Mouse (Mus musculus): ENCODE data around the gene Kirrel3.

Kirrel3 gene

GRCm38 (mm10) chr9:34507164-34507563 lies 21.5 kb downstream of the Kirrel3 start:
- DNase-seq (ENCODE audit: low spot score in 2 of 2): no peak

GRCm38 (mm10) chr9:34518861-34519260 lies 33.2 kb downstream of the Kirrel3 start:
- DNase-seq (ENCODE audit: low spot score in 2 of 2): no peak

GRCm38 (mm10) chr9:34520234-34520950 lies 34.7 kb downstream of the Kirrel3 start:
- DNase-seq (ENCODE audit: low spot score in 2 of 2): no peak

- DNase-seq (ENCODE audit: low spot score in 2 of 2): no peak
These were observed 40.0 kb downstream of the Kirrel3 start for GRCm38 (mm10) chr9:34525695-34526094.

- no peak for DNase-seq (ENCODE audit: low spot score in 2 of 2)
These were observed 53.1 kb downstream of the Kirrel3 start for GRCm38 (mm10) chr9:34538591-34539335.

GRCm38 (mm10) chr9:34541908-34542307 lies 56.2 kb downstream of the Kirrel3 start:
- no peak for DNase-seq (ENCODE audit: low spot score in 2 of 2)

- no peak for DNase-seq (ENCODE audit: low spot score in 2 of 2)
These were observed 70.0 kb downstream of the Kirrel3 start for GRCm38 (mm10) chr9:34555699-34556098.

GRCm38 (mm10) chr9:34557846-34558245 lies 72.2 kb downstream of the Kirrel3 start:
- DNase-seq (ENCODE audit: low spot score in 2 of 2): no peak

GRCm38 (mm10) chr9:34558291-34558899 lies 72.7 kb downstream of the Kirrel3 start:
- no peak for DNase-seq (ENCODE audit: low spot score in 2 of 2)

- no peak for DNase-seq (ENCODE audit: low spot score in 2 of 2)
These were observed 73.4 kb downstream of the Kirrel3 start for GRCm38 (mm10) chr9:34559102-34559501.

- DNase-seq (ENCODE audit: low spot score in 2 of 2): no peak
These were observed 75.6 kb downstream of the Kirrel3 start for GRCm38 (mm10) chr9:34561281-34561680.

GRCm38 (mm10) chr9:34562437-34563000 lies 76.8 kb downstream of the Kirrel3 start:
- DNase-seq (ENCODE audit: low spot score in 2 of 2): no peak

- DNase-seq (ENCODE audit: low spot score in 2 of 2): no peak
These were observed 88.2 kb downstream of the Kirrel3 start for GRCm38 (mm10) chr9:34573906-34574305.

- DNase-seq (ENCODE audit: low spot score in 2 of 2): no peak
These were observed 88.9 kb downstream of the Kirrel3 start for GRCm38 (mm10) chr9:34574611-34575010.

GRCm38 (mm10) chr9:34579174-34579573 lies 93.5 kb downstream of the Kirrel3 start:
- DNase-seq (ENCODE audit: low spot score in 2 of 2): no peak

- DNase-seq (ENCODE audit: low spot score in 2 of 2): no peak
These were observed 94.4 kb downstream of the Kirrel3 start for GRCm38 (mm10) chr9:34580059-34580458.

- DNase-seq (ENCODE audit: low spot score in 2 of 2): no peak
These were observed 96.8 kb downstream of the Kirrel3 start for GRCm38 (mm10) chr9:34582496-34582895.

- no peak for DNase-seq (ENCODE audit: low spot score in 2 of 2)
These were observed 99.8 kb downstream of the Kirrel3 start for GRCm38 (mm10) chr9:34585487-34585886.

GRCm38 (mm10) chr9:34586080-34586479 lies 100.4 kb downstream of the Kirrel3 start:
- DNase-seq (ENCODE audit: low spot score in 2 of 2): no peak

GRCm38 (mm10) chr9:34589799-34590198 lies 104.1 kb downstream of the Kirrel3 start:
- no peak for DNase-seq (ENCODE audit: low spot score in 2 of 2)

- DNase-seq (ENCODE audit: low spot score in 2 of 2): no peak
These were observed 106.4 kb downstream of the Kirrel3 start for GRCm38 (mm10) chr9:34592073-34592610.

GRCm38 (mm10) chr9:34593889-34594288 lies 108.2 kb downstream of the Kirrel3 start:
- no peak for DNase-seq (ENCODE audit: low spot score in 2 of 2)
